Mouse (Mus musculus) kidney, embryonic 16.5 days (tissue): ENCODE measurements around the gene Prr5l. TPM values are rescaled to one million over a fixed set of nuclear protein-coding genes. Genes with fewer than 3 reads are reported as not detected.
"Not testable (repeated sequence)": the region's sequence is repeated elsewhere in the genome, so short reads cannot be mapped to it uniquely, and the experiment has no call there.

ENCODE experiments used
- ATAC-seq: fragments of 200-750 bp; cut with Nextera tagmentation; 2 replicates; pipeline ENCODE4 v1.8.0; 2017; ENCODE audit warnings: moderate TSS enrichment; ENCODE audit not compliant: low FRiP score, low TSS enrichment
- H3K27ac ChIP-seq: fragments of 300-500 bp; sonication (generic); 2 replicates; pipeline ENCODE4 v1.5.1; 2014; ENCODE audit warnings: low read length
- H3K27me3 ChIP-seq: fragments of 300-500 bp; sonication (generic); 2 replicates; pipeline ENCODE4 v1.6.1; 2014; ENCODE audit warnings: low read length, control low read depth, mixed read lengths; ENCODE audit not compliant: insufficient read depth
- H3K36me3 ChIP-seq: fragments of 300-500 bp; sonication (generic); 2 replicates; pipeline ENCODE4 v1.6.1; 2014; ENCODE audit warnings: low read length, control low read depth, mixed read lengths; ENCODE audit not compliant: insufficient read depth
- H3K4me1 ChIP-seq: fragments of 300-500 bp; sonication (generic); 2 replicates; pipeline ENCODE4 v1.6.1; 2014; ENCODE audit warnings: low read length, control low read depth, mixed read lengths; ENCODE audit not compliant: insufficient read depth
- H3K4me2 ChIP-seq: fragments of 300-500 bp; sonication (generic); replicated peaks from 2 replicates; pipeline ENCODE4 v1.6.1; 2014; ENCODE audit warnings: low read depth, low read length
- H3K4me3 ChIP-seq: fragments of 300-500 bp; sonication (generic); 2 replicates; pipeline ENCODE4 v1.5.1; 2014; ENCODE audit warnings: mild to moderate bottlenecking, low read length
- H3K9ac ChIP-seq: fragments of 300-500 bp; sonication (generic); replicated peaks from 2 replicates; pipeline ENCODE4 v1.6.1; 2014; ENCODE audit warnings: low read length
- H3K9me3 ChIP-seq: fragments of 300-500 bp; sonication (generic); 2 replicates; pipeline ENCODE4 v1.6.1; 2016; ENCODE audit warnings: low read length, control low read depth
- WGBS: fragments of 180-500 bp; shearing (Covaris S2); extraction: QIAGEN DNeasy Blood & Tissue Kit; methylation state at CpG from one replicate; pipeline ENCODE4 v1.1.7; 2014; 5-methylcytosine and 5-hydroxymethylcytosine counted together
- polyA plus RNA-seq: library from polyadenylated mRNA; unstranded; fragments of >200 nt; fragmentation: Nextera tagmentation; extraction: Ambion mirVana; gene quantifications from 2 replicates; pipeline ENCODE4 v1.2.1, GENCODE M21; 2015

Prr5l gene
- polyA plus RNA-seq, 1 experiment from 2014 or later = 70.8 TPM

- Histone ChIP-seq H3K9ac (no peak overlapping the region), H3K4me2 (no peak overlapping the region), H3K4me1 (peaks cover 23% of the 10 kb centered on the region), H3K4me3 (no peak overlapping the region), H3K9me3 (no peaks in the 10 kb centered on the region), H3K27ac (no peak overlapping the region), H3K36me3 (no peaks in the 10 kb centered on the region), H3K27me3 (no peaks in the 10 kb centered on the region)
- 51% methylated on average over 7 of the region's 7 CpGs for WGBS
- no peak for ATAC-seq
These were observed 126.6 kb downstream of the Prr5l start for GRCm38 (mm10) chr2:101756069-101756753.

DNA sequence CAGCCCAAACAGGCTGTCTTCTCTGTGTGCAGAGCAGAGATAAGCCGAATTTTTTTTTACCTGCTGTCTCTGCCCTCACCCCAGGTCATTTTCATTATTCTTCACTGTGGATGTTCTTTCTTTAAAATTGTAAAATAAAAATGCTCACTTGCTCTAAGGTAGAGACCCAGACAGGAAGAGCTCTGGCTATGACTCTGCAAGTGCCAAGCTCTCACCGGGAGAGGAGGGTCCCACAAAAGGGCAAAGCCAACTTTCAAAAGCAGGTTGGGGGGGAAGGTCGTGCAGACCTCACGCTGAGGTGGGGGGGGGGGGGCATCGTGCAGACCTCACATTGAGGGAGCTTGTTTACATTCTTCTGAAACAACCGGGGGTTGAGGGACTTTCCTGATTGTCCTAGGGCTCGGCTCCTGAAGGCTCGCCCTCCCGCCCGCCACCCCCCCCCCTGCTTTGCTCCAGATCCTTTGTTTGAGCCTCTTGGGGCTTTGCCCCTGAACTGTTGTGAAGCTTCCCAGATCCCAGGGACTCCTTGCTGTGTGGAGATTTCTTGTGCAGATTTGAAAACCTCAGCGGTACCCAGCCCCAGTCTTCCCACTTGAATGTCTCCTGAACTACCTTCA is 127.8 kb downstream of the Prr5l start:
- ATAC-seq = no peak
- H3K4me1 ChIP-seq = peaks cover 32% of the 10 kb centered on the region
- no peaks in the 10 kb centered on the region for H3K36me3 ChIP-seq
- no peaks in the 10 kb centered on the region for H3K9me3 ChIP-seq
- H3K9ac ChIP-seq = no peak overlapping the region
- no peak overlapping the region for H3K4me3 ChIP-seq
- no peak overlapping the region for H3K4me2 ChIP-seq
- WGBS = 26% methylated on average over 11 of the region's 11 CpGs
- no peak overlapping the region for H3K27ac ChIP-seq
- H3K27me3 ChIP-seq = no peaks in the 10 kb centered on the region

DNA sequence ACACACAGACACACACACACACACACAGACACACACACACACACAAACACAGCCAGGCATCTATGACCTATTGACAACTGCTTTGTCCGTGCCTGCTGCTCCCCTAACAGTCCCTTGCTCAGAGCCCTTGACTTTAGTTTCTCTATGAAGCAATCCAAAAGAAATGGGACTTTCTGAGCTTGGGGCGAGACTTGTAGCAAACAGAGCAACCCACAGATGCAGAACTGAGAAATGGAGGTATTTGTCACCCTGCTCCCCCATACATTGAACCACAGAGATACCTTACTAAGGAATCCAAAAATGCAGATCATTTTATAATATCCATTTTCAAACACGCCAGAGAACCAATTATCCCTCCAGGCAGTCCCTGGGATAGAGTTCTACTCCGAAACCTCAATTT is 128.4 kb downstream of the Prr5l start:
- Histone ChIP-seq H3K9ac (no peak overlapping the region), H3K4me1 (peaks cover 32% of the 10 kb centered on the region), H3K9me3 (no peaks in the 10 kb centered on the region), H3K4me2 (no peak overlapping the region), H3K27me3 (no peaks in the 10 kb centered on the region), H3K36me3 (no peaks in the 10 kb centered on the region), H3K27ac (no peak overlapping the region), H3K4me3 (no peak overlapping the region)
- 84% methylated on average over 4 of the region's 4 CpGs for WGBS
- no peak for ATAC-seq

GRCm38 (mm10) chr2:101752979-101753378 is 129.8 kb downstream of the Prr5l start:
- Histone ChIP-seq H3K36me3 (no peaks in the 10 kb centered on the region), H3K27ac (no peak overlapping the region; the same call in 1 of the 2 replicates), H3K4me1 (peaks cover 32% of the 10 kb centered on the region), H3K9ac (no peak overlapping the region), H3K27me3 (no peaks in the 10 kb centered on the region), H3K4me3 (no peak overlapping the region), H3K4me2 (no peak overlapping the region), H3K9me3 (no peaks in the 10 kb centered on the region)
- ATAC-seq = no peak
- 91% methylated on average over 6 of the region's 6 CpGs for WGBS

GRCm38 (mm10) chr2:101752402-101752801 is 130.4 kb downstream of the Prr5l start:
- Histone ChIP-seq H3K4me2 (no peak overlapping the region), H3K27ac (peak overlapping the region; percentile 39; the same call in 1 of the 2 replicates), H3K4me3 (no peak overlapping the region), H3K9me3 (no peaks in the 10 kb centered on the region), H3K9ac (no peak overlapping the region), H3K27me3 (no peaks in the 10 kb centered on the region), H3K4me1 (peaks cover 32% of the 10 kb centered on the region), H3K36me3 (no peaks in the 10 kb centered on the region; the same call in 1 of the 2 replicates)
- ATAC-seq = no peak
- WGBS = 58% methylated on average over 7 of the region's 7 CpGs

DNA sequence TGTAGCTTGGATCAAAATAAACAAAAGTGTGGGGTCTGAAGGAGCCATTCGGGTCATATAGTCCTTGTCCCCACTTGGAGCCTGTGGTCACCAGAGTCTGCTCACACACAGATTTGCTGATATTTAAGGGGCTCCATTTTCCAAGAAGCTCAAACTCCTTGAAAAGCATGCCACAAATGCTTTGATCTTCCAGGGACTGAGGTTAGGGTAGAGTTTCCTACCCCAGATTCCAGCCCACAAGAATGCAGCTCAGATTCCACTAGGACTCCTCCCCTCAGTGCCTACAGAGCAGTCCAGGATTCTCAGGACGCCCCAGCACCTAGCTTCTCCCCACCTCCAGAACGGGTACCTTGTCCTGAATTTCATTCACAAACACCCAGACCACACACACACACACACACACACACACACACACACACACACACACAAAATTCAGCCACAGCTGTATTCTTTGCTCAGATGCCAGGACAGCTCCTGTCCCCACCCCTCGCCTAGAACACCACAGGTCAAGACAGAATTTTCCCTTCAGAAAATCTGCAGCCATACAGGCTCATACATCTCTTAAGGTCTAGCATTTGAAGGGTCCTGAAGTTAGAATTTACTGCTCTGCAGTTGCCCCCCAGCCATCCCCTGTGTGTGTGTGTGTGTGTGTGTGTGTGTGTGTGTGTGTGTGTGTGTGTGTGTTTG is 131.4 kb downstream of the Prr5l start:
- 20% methylated on average over 4 of the region's 4 CpGs for WGBS
- peaks cover 32% of the 10 kb centered on the region for H3K4me1 ChIP-seq
- peak; percentile 88 for ATAC-seq

GRCm38 (mm10) chr2:101746537-101746936 is 136.3 kb downstream of the Prr5l start:
- H3K27me3 ChIP-seq = no peaks in the 10 kb centered on the region

More for the DNA sequence above, 131.4 kb downstream of the Prr5l start:
- H3K4me3 ChIP-seq = no peak overlapping the region
- no peak overlapping the region for H3K9ac ChIP-seq
- no peak overlapping the region for H3K4me2 ChIP-seq
- no peaks in the 10 kb centered on the region for H3K27me3 ChIP-seq
- H3K36me3 ChIP-seq = no peaks in the 10 kb centered on the region; the same call in 1 of the 2 replicates
- H3K27ac ChIP-seq = peak overlapping the region; percentile 68
- no peaks in the 10 kb centered on the region for H3K9me3 ChIP-seq

GRCm38 (mm10) chr2:101745656-101746055 is 137.2 kb downstream of the Prr5l start:
- H3K27me3 ChIP-seq, H3K4me2 ChIP-seq, H3K9me3 ChIP-seq, H3K4me1 ChIP-seq, H3K4me3 ChIP-seq, H3K9ac ChIP-seq, H3K36me3 ChIP-seq, H3K27ac ChIP-seq, ATAC-seq: not testable (repeated sequence)
- WGBS = 73% methylated on average over 2 of the region's 2 CpGs

More at GRCm38 (mm10) chr2:101746537-101746936, 136.3 kb downstream of the Prr5l start:
- no peak overlapping the region for H3K4me3 ChIP-seq
- no peak overlapping the region for H3K27ac ChIP-seq
- H3K9ac ChIP-seq = no peak overlapping the region
- H3K36me3 ChIP-seq = no peaks in the 10 kb centered on the region; the same call in 1 of the 2 replicates
- no peaks in the 10 kb centered on the region for H3K9me3 ChIP-seq
- H3K4me1 ChIP-seq = peaks cover 12% of the 10 kb centered on the region
- no peak overlapping the region for H3K4me2 ChIP-seq
- WGBS = 92% methylated on average over 7 of the region's 7 CpGs
- no peak for ATAC-seq

DNA sequence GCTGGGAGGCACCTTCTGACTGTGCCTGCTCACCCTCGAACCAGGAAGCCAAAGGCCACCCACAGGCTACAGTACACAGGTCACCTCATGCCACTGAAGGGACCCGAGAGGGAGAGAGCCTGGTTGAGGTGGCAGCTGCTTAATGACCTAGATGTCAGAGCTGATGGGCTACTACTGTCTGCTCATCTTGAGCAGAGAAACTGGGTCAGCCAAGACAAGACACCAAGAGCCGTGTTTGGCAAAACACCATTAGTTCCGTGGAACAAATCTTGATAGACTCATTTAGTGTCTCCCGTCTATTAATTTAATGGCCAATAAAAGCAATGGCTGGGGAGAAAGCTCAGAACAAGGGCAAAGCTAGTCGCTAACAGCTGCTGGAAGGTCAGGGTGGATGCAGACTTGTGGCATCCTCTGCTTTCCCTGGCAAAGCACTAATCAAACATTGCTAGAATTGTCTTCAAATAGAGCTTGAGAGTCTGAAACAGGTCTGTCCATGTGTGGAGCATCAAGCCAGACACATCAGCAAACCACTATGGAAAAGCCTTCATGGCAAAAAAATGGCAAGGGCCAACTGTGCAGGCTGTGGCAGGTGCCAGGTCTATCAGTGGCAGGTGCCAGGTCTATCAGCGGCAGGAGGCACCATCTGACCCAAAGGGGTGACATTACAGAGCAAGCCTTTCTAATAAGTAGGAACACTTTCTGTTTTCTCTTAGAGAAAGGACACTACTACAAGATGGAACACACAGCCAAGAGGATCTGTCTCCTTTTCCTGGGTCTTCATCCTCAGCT is 140.6 kb downstream of the Prr5l start:
- Histone ChIP-seq H3K27ac (no peak overlapping the region), H3K36me3 (peaks cover 15% of the 10 kb centered on the region), H3K4me2 (no peak overlapping the region), H3K9ac (no peak overlapping the region), H3K9me3 (no peaks in the 10 kb centered on the region), H3K27me3 (no peaks in the 10 kb centered on the region), H3K4me3 (no peak overlapping the region), H3K4me1 (no peaks in the 10 kb centered on the region)
- 51% methylated on average over 7 of the region's 7 CpGs for WGBS
- no peak for ATAC-seq
